Mouse (Mus musculus) CD4-positive, CD25-positive, alpha-beta regulatory T cell, adult 4 months (primary cell): ENCODE results near the gene Gm20388. TPM values are rescaled to one million over a fixed set of nuclear protein-coding genes. Genes with fewer than 3 reads are reported as not detected.
A peak's percentile ranks its signal among the peaks of the same experiment; 100 is the strongest.

Experiments
- ATAC-seq: one replicate; pipeline ENCODE4 v1.8.0; 2017
- polyA plus RNA-seq, 2 experiments: library from polyadenylated mRNA; unstranded; fragments of 100-300 nt; shearing (Covaris generic); gene quantifications; one replicate each; pipeline ENCODE4 v1.2.1; 2017

The Gm20388 gene
- polyA plus RNA-seq, 2 experiments from 2014 or later: 10.7 to 12.8 TPM

DNA sequence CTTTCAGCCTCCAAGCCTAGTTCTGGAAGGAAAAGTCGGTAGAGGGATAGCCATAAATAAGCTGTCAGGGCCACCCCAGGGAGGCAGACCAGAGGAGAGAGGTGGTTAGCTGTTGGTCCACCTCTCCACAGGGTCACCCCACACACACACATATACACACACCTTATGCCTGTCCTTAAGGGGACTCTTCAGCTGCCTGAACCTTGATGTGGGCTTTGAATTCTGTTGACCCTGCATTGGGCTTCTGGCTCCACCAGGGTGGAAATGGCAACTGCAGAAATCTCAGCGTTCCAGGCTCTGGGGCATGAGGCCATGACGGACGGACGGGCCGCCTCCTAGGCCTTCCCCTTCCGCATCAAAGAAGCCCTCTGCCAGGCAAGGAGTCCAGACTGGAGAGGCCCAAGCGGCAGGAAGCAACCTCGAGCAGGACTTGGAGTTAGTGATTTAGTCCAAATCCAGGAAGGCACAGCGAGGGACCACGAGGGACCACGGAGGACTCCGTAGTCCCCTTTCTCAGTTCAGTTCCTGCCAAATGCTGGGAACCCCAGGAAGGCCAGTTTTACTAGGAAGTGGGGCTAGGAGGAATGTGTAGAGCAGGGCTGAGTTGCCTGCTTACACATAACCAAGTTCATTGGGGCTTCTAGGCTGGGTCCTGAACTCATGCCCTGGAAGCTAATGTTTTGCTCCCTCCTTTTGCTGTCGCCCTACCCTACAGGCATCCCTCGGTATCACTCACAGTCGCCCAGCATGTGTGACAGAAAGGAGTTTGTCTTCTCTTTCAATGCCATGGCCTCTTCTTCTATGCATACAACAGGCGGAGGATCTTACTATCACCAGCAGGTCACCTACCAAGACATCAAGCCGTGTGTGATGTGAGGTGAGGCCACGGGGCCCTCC, 1175.6 kb downstream of the Gm20388 start:
- ATAC-seq: no peak

GRCm38 (mm10) chr8:121088281-121088680, 1177.6 kb downstream of the Gm20388 start:
- ATAC-seq: no peak

- ATAC-seq: no peak
Observed at GRCm38 (mm10) chr8:121088871-121089630, 1178.4 kb downstream of the Gm20388 start.

DNA sequence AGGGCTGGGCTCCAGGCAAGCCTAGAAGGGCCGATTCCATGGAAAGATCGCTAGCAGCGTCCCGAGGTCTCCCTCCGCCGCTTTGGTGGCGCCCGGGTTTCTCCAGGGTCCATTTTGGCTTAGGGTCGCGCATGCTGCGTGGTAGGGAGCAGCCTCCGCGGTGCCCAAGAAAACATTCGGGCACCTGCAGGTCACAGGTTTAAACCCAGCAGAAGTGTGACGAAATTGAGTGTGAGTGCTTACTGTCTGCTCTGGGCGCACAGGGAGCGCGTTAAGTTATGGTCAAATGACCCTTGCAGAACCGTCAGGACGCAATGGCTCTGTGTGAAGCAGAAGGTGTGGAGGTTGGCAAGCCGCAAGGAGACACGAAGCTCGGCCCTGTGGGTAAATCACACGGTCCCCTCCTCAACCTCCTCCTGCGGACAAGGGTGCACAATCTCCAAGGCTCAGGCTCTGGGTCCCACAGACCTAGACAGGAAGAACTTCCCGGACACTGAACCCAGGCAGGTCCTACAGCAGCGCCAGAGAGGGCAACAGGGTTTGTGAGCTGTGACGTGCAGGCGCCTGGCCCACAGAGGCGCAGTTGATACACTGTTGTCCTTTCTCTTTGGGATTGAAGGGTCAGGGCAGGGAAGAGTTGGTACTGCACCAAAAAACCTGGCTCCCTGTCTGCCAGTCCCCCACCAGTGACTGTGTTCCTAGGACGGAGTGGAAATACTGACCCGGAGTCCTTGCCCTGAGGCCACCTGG, 1179.2 kb downstream of the Gm20388 start:
- no peak for ATAC-seq

DNA sequence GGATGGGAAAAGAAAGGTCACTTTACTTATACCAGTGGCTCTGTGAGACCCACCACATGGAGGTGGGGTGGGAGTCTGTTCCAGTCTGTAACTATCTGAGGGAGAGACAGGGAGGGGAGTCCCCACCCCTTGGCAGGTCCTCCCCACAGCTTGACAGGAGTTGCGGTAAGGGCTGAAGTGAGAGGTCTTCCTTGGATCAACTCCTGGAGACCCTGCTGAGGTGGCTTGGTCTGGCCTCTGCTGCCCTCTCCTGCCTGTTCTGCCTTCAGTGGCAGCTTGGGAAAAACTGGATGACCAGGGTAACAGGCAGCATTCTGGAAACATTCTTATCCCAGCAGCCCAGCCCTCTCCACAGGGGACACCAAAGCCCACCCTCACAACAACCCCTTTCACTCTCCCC, 1180.1 kb downstream of the Gm20388 start:
- no peak for ATAC-seq

GRCm38 (mm10) chr8:121092141-121092540, 1181.5 kb downstream of the Gm20388 start:
- no peak for ATAC-seq

DNA sequence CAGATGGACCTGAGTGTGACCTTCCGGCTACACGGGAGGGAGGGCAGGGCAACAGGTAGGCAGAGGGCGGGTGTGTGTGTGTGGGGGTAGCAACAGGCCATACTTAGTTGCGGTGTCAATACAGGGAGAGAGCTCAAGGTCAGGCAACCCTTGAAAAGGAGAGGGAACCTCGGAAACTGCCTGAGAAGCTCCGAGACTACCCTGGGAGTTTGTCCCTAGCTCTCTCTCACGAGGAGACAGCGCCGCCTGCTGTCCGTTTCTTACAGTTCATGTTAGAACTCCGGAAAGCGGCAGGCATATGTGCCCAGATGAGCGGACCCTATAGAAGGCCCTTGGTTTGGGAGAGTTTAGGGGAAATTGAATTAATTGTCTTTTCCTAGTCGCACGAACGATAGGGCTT, 1182.0 kb downstream of the Gm20388 start:
- ATAC-seq: peak; percentile 75

GRCm38 (mm10) chr8:121093496-121093895, 1182.9 kb downstream of the Gm20388 start:
- ATAC-seq: no peak

DNA sequence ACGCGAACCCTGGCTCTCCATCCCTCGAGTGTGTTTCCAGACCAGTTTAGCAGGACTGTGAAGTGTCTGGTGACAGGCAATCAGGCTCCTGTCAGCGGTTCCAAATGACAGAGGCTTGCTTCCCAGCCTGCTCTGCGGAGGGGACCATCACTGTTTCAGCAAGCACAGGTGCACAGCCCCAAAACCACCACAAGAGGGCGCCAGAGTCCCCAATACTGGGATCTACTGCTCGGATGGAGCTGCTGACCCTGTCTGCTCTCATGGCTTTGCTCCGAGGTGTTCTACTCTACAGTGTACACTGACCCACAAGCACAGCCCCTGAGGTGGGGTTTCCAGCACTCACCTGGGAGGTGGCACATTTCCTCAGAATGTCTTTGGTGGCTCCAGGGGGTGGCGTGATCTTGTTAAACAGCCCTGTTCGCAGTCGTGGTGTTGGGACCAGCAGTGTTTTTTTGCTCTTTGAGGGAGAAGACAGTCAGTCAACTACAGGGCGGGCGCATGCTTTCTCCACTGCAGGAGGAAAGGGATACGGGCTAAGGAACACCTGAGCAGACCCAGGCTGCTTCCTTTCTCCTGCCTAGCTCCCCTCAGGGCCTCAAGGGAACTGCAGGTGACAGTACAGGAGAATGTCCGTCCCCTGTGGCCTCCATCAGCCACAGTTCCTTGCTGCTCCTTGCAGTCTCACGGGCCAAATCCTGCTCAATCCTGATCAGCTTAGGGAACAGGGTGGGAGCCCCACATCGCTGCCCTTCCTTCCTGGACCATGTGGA, 1193.6 kb downstream of the Gm20388 start:
- ATAC-seq: no peak

- ATAC-seq: peak; percentile 88
Observed at GRCm38 (mm10) chr8:121107668-121108656, 1197.3 kb downstream of the Gm20388 start, which contains the start of gene Mthfsd. Mthfsd (minus strand) TSS chr8:121108392.

- no peak for ATAC-seq
Observed at GRCm38 (mm10) chr8:121108657-121109056, 1198.0 kb downstream of the Gm20388 start.

DNA sequence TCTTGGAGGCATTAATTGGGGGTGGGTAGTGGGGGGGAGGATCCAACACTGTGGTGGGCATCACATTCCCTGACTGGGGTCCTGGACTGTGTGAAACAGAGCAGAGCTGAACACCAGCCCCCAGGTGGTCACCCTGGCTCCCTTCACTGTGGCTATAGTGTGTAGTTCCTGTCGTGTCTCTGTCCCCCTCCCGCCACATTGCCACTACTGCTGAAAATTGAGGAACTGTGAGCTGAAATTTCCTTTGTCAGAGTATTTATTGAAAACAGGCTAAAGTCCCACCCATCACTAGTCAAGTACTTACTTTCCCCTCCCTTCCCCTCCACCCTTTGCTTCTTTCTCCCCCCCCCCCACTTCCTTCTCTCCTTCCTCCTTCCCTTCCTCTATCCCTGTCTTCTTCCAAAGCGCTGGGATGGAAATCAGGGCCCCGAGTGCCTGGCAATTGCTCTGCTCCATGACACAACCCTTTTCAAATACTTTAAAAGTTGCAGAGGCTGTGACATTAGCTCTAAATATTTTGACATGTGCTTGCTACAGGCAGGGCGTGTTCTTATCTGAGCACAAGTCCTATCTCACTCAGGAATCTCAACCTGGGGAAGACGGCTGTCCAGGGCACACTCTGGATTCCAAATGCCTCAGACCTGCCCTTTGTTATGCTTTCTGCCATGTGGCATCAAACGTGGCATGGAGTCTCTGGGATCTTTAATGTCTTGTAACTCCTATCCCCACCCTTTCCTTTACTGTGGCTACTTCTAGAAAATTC, 1200.7 kb downstream of the Gm20388 start:
- no peak for ATAC-seq

DNA sequence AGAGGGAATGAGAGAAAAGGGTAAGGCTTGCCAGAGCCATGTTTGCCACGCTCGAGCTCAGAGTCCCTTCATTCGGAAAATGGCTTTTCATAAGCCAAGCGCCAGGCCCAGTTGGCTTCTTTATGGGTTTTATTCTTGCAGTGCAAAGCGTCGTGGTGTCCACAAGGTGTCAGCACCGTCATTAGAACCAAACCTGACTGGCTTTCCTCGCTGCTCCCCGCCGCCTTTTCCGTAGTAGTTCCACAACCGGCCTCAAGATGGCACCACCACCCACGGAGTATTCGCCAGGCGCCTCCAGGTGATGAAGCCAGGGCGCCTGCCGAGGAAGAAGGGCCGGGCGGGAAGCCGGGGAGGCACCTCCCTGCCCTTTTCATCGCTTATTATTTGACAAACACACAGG, 1202.6 kb downstream of the Gm20388 start:
- ATAC-seq: peak; percentile 79

DNA sequence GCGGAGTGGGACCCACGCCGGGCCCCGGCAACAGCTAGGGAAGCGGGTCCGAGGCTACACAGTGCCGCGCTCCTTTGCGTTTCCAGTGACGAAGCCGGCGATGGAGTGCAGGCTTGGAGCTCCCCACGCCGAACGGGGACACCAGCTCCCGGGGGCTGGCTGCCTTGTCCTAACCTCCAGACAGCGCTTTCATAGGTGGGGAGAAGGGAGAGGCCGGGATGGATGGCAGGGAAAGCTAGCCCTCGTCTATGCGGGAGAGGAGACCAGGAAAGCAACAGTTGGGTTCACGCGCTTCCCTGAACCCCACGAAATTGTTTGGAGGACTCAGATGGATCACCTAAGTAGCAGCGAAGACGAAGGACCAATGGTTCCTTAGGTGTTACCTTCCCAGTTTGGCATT, 1204.5 kb downstream of the Gm20388 start:
- no peak for ATAC-seq

DNA sequence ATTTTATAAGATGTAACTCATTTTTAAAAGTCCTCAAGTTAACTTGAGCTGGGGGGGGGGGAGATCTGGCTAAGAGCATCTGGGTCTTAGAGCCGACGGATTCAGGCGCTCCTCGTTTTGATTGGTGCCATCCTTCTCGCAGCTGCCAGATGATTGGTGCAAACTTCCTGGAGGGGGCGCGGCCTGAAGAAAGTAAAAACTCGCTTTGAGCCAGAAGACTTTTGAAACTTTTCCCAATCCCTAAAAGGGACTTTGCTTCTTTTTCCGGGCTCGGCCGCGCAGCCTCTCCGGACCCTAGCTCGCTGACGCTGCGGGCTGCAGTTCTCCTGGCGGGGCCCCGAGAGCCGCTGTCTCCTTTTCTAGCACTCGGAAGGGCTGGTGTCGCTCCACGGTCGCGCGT, 1205.3 kb downstream of the Gm20388 start, which contains the start of gene Foxc2:
Gene Foxc2, plus strand, starts transcription at position 224 of the 400 bp plus-strand sequence.
- ATAC-seq: peak; percentile 75

GRCm38 (mm10) chr8:121116591-121117185, 1206.0 kb downstream of the Gm20388 start:
- ATAC-seq: no peak

- no peak for ATAC-seq
Observed at GRCm38 (mm10) chr8:121117186-121117651, 1206.6 kb downstream of the Gm20388 start.

DNA sequence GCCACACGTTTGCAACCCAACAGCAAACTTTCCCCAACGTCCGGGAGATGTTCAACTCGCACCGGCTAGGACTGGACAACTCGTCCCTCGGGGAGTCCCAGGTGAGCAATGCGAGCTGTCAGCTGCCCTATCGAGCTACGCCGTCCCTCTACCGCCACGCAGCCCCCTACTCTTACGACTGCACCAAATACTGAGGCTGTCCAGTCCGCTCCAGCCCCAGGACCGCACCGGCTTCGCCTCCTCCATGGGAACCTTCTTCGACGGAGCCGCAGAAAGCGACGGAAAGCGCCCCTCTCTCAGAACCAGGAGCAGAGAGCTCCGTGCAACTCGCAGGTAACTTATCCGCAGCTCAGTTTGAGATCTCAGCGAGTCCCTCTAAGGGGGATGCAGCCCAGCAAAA, 1207.3 kb downstream of the Gm20388 start:
- ATAC-seq: no peak
